Mouse (Mus musculus): ENCODE measurements at regions not wholly inside any gene's neighbourhood (a gene's known extent, or its start where the extent isn't known, plus 50 kb on each side); places are given as distances from the start of the nearest gene placed in this dataset.

DNA sequence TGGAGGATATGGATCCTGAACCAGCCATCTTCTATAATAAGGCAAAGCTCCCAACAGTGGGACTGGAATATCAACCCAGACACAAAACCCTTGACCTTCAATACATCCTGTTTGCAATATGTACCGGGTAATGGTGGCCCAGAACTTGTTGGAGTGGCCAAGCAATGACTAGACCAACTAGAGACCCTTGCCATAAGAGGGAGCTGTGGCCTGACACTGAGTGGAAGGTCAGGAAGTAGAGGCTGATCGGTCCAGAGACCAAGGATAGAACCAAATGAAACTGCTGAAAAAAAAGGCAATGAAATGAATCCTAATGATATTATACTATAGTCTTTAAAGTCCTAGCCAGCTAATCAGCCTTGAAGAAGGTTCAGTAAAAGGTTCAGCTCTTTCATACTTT, 57.2 kb upstream of the Cav2 start:
- no peak for DNase-seq (ENCODE audit: low spot score in 2 of 2)

DNA sequence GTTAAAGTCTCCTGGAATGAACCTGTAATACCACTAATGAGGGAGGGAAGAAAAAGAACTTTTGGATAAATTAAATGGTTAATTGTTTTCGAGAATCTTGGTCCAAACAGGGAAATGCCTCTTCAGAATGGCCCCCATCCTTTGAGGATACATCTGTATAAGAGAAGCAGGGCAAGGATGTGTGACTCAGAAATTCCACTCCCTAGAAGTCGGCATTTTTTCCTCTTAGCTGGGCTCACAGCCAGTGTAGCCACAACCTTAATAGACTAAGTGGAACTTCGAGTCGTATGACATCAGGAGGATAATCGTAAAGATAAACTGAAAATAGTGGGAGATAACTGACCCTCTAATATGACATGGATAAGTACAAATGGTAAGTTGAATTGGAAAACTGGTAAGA, 56.1 kb upstream of the Cav2 start:
- DNase-seq (ENCODE audit: low spot score in 2 of 2) = no peak

DNA sequence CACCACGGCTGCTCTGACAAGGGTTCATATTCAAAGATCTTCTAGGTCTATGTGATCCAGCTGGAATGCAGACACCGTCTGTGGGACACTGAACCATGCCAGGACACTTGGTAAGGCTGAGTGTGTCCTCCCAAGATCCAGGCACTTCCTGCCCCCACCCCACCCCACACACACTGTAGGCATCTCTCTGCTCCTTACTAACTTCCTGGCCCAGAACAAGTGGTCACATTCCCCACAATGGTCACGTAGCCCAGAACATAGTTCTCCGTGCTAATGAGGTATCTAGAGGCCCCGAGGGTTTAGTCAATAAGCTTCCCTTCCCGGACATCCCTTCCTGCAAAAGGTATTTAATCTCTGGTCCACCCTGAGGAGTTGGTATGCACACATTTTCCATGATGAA, 54.5 kb upstream of the Cav2 start:
- DNase-seq (ENCODE audit: low spot score in 2 of 2) = no peak
